In genomic region chr5:63540530-63540929, GRCm38 (mm10) we compare ENCODE assay signal across 19 mouse cellular contexts.
DNase-seq lines count a peak whose midpoint lies in the region; TF ChIP-seq lines count a peak whose summit lies in the region.
"Had no signal": no experiment of that assay in that cellular context is flagged by ENCODE, and none has a peak within 500 bp of the region (broad histone marks: within the 10 kb centered on the region; RNA-seq: fewer than 3 reads in every experiment).

No protein-coding gene starts in this region.

- no peak overlapping the region for H3K4me3 ChIP-seq in left cerebral cortex, adult 2 months
- no peak overlapping the region for H3K4me3 ChIP-seq in CH12.LX (replicated peaks in 1 of 3; ENCODE audit: low read depth in 2 of 3, low read length in 2 of 3, poor library complexity in 1 of 3)
- H3K4me3 ChIP-seq: embryonic facial prominence, embryonic 13.5 days; forebrain, embryonic 10.5 days; hindbrain, embryonic 15.5 days; kidney, embryonic 15.5 days had no signal

- H3K9ac ChIP-seq in CH12.LX (ENCODE audit: insufficient read depth, low read depth) = no peak overlapping the region
- H3K9ac ChIP-seq: embryonic facial prominence, embryonic 13.5 days; hindbrain, embryonic 15.5 days; kidney, embryonic 15.5 days had no signal

- no peak for TF ChIP-seq POLR2A in CH12.LX (IDR thresholded peaks at IDR 0.05; ENCODE audit: low read depth, low read length)

- no peaks in the 10 kb centered on the region for H3K36me3 ChIP-seq in CH12.LX (replicated peaks in 1 of 2; ENCODE audit: control insufficient read depth in 1 of 2, insufficient read depth in 1 of 2, low read length in 1 of 2)
- H3K36me3 ChIP-seq: embryonic facial prominence, embryonic 13.5 days; forebrain, embryonic 10.5 days; hindbrain, embryonic 15.5 days; kidney, embryonic 15.5 days had no signal

- TF ChIP-seq RAD21 in CH12.LX (IDR thresholded peaks at IDR 0.05; ENCODE audit: low read depth, low read length) = peak; percentile 33

- DNase-seq in embryo, embryonic 10.5 days (ENCODE audit: low spot score) = peak; percentile 12
- DNase-seq in embryo, embryonic 10 days (ENCODE audit: low spot score) = no peak
- no peak for DNase-seq in left cerebral cortex, adult 2 months (ENCODE audit: extremely low spot score in 1 of 2, low spot score in 2 of 2)
- no peak for DNase-seq in left cerebral cortex, postnatal 36 days (ENCODE audit: low spot score in 2 of 2)
- DNase-seq in CH12.LX (ENCODE audit: extremely low read depth) (peak; percentile 26), ZHBTc4 (ENCODE audit: low read depth, low spot score) (peak; percentile 62)
- no peak for DNase-seq in urinary bladder, postnatal 10 days (ENCODE audit: low spot score)
- DNase-seq in layer of hippocampus, postnatal 14 days (ENCODE audit: low spot score in 2 of 2) = no peak
- DNase-seq: adrenal gland, postnatal 10 days; B cell, adult 2 months; cerebellum, adult 9-10 months; heart, adult 18-20 months; lung, postnatal 36 days; midbrain, embryonic 14.5 days; thymus, postnatal 14 days had no signal

- no peak overlapping the region for H3K4me2 ChIP-seq in CH12.LX (ENCODE audit: insufficient read depth, low read depth, poor library complexity, severe bottlenecking)
- H3K4me2 ChIP-seq: embryonic facial prominence, embryonic 13.5 days; hindbrain, embryonic 15.5 days; kidney, embryonic 15.5 days had no signal

- H3K27me3 ChIP-seq in CH12.LX (replicated peaks) = no peaks in the 10 kb centered on the region
- H3K27me3 ChIP-seq: embryonic facial prominence, embryonic 13.5 days; hindbrain, embryonic 15.5 days; kidney, embryonic 15.5 days had no signal

- H3K9me3 ChIP-seq in CH12.LX (replicated peaks; ENCODE audit: low read length) = no peaks in the 10 kb centered on the region
- H3K9me3 ChIP-seq: embryonic facial prominence, embryonic 13.5 days; forebrain, embryonic 10.5 days; hindbrain, embryonic 15.5 days; kidney, embryonic 15.5 days had no signal

- no peak for TF ChIP-seq EP300 in CH12.LX (IDR thresholded peaks at IDR 0.05; ENCODE audit: low read length)

- H3K79me2 ChIP-seq in CH12.LX (replicated peaks; ENCODE audit: control insufficient read depth, extremely low read depth, insufficient read depth, poor library complexity, severe bottlenecking) = no peaks in the 10 kb centered on the region

- dilution Hi-C loops in CH12.LX (cut with MboI; ENCODE audit: extremely low pct_ligation_motif_present, extremely low pct_unique_long_range_greater_than_20kb, low sequenced_read_pairs) = no loop called here

- intact Hi-C loops in left cerebral cortex, adult 2 months (cut with DNase I) = no loop called here
- intact Hi-C loops in left cerebral cortex, postnatal 36 days (cut with DNase I) = no loop called here

- no peak overlapping the region for H3K27ac ChIP-seq in left cerebral cortex, adult 2 months
- no peak overlapping the region for H3K27ac ChIP-seq in CH12.LX (ENCODE audit: insufficient read depth, low read depth)
- H3K27ac ChIP-seq: embryonic facial prominence, embryonic 13.5 days; forebrain, embryonic 10.5 days; hindbrain, embryonic 15.5 days; kidney, embryonic 15.5 days had no signal

- in situ Hi-C loops in CH12.LX (cut with MboI; ENCODE audit: low pct_ligation_motif_present, low pct_unique_long_range_greater_than_20kb, low sequenced_read_pairs) = no loop called here

- TF ChIP-seq CTCF in left cerebral cortex, adult 2 months (IDR thresholded peaks at IDR 0.05) = peak; percentile 13; the same call in 1 of the 2 replicates
- TF ChIP-seq CTCF in CH12.LX (conservative IDR thresholded peaks at IDR 0.05 in 1 of 2, IDR thresholded peaks at IDR 0.05 in 1 of 2; ENCODE audit: low read depth in 2 of 2, low read length in 2 of 2) = peak in 1 of 2 experiments; percentile 54; a peak in 2 of 4 replicates

- peaks cover 0 to 6% of the 10 kb centered on the region in 2 experiments; a peak in 2 of 4 replicates for H3K4me1 ChIP-seq in CH12.LX (ENCODE audit: control insufficient read depth in 1 of 2, insufficient read depth in 2 of 2)
- H3K4me1 ChIP-seq: embryonic facial prominence, embryonic 13.5 days; forebrain, embryonic 10.5 days; hindbrain, embryonic 15.5 days; kidney, embryonic 15.5 days had no signal

TF ChIP-seq in CH12.LX, 34 proteins besides CTCF, POLR2A, EP300 and RAD21:
- TF ChIP-seq CHD2 (IDR thresholded peaks at IDR 0.05; ENCODE audit: low read length) (no peak), MYC (IDR thresholded peaks at IDR 0.05; ENCODE audit: low read depth, low read length) (no peak), MAZ (IDR thresholded peaks at IDR 0.05; ENCODE audit: low read depth, low read length) (no peak), SMC3 (IDR thresholded peaks at IDR 0.05; ENCODE audit: low read depth, low read length) (peak; percentile 33), E2F4 (IDR thresholded peaks at IDR 0.05; ENCODE audit: insufficient replicate concordance, low read depth, low read length) (no peak)

Comparison
In these comparisons a context has a peak if more than half of its experiments do, and no peak if none do; other contexts are left out.
1. DNase-seq: peak in embryo, embryonic 10.5 days (single experiment), CH12.LX (single experiment) and ZHBTc4 (single experiment); none in embryo, embryonic 10 days (single experiment), left cerebral cortex, adult 2 months (0 of 2), left cerebral cortex, postnatal 36 days (0 of 2), urinary bladder, postnatal 10 days (single experiment) and layer of hippocampus, postnatal 14 days (0 of 2).